Mouse (Mus musculus) right cerebral cortex, postnatal 10 days (tissue): Measurements from ENCODE around the gene Pcdh17.

Experiments used
- DNase-seq, 2 experiments: peaks; one replicate each; pipeline ENCODE4 v3.0.0; 2021; ENCODE audit warnings: low spot score in 2 of 2

The Pcdh17 gene

DNA sequence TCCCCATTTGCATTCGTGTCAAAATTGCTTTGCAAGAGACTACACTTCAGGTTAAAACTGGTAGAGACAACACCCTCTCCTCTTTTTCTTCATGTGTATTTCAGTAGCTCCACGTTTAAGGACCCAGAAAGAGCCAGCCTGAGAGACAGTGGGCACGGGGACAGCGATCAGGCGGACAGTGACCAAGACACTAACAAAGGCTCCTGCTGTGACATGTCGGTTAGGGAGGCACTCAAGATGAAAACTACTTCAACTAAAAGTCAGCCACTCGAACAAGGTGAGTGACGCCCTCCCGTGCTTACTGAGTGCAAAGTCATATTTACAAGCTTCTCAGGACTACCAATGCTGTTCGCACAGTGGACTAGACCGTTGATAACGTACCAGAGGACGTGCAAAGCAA lies 34.0 kb downstream of the Pcdh17 start:
- DNase-seq = peak; percentile 21

DNA sequence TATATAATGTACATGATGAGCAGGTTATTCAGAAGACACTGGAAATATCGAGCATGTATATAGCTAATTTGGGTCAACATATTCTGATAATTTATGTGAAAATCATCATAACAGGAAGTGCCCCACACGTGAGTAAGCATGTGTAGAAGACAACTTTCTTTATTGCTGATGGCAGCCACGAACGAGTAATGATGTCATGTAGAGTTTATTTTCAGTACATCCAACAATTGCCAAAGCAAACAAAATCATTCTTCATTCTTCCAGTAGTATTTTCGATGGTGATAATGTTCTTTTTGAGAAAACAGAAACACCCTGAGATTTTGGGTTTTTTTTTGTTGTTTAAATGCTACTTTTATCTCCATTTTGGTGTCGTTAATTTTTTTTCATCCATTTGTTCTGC lies 37.2 kb downstream of the Pcdh17 start:
- no peak for DNase-seq

DNA sequence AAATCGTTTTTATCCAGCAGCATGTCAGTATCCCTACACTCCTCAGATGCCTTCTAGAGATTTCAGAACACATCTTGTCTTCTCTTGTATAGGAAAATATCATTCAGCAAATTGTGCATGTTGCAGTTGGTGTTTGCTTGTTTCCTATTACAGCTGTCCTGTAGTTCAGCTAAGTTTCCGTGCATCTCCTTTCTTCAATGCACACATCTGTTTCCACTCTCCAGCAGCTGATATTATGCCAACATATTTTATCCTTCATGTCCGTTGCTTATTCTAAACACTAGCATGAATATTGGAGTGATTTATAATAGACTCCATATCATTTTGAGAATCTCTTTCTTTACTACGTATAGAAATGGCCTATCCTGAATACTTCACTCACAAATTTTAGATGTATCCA lies 41.0 kb downstream of the Pcdh17 start:
- no peak for DNase-seq

DNA sequence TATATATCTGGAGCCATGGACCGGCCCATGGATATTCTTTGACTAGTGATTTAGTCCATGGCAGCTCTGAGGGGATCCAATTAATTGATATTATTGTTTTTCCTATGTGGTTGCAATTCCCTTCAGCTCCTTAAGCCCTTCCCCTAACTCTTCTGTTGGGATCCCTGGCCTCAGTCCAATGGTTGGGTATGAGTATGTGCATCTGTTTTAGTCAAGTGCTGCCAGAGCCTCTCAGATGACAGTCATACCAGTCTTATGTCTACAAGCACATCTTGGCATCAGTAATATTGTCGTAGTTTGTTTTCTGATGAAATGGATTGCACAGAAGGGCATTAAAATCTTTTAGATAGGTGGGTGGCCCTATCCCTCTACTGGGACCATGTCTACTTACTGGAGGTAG lies 67.6 kb downstream of the Pcdh17 start:
- DNase-seq = no peak

DNA sequence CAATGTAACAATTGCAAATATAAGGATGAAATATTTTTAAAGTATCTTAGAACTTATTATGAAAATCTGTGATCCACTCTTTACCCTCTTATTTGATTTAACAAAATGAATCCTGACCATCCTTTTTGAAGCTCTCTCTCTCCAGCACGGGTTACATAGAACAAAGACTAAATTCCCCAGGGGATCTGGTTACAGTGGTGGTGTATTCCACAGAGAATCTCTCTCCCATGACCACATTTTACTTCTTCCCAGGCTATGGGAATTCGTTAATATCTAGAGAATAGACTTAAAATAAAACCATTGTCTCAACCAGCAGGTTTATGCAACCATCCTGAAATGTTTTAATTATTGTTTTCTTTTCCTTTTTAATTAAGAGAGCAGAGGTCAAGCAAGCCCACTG lies 89.0 kb downstream of the Pcdh17 start:
- no peak for DNase-seq

DNA sequence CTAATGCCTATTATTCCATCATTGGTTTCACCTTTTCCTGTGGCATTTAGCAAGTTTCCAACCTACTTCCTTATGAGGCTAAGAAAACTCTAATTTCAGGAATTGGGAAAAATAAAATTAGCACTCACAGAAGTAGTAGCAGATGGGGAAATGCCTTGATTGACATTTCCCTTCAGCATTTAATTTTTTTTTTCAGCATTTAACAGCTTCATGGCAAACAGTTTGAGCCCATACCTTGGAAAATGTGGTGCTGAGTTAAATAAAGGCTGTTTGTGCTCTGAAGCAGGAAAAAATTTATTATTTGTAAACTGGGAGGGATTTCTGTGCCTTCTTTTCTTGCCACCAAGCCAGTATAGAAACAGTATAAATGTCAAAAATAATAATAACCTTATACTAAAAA lies 91.9 kb downstream of the Pcdh17 start:
- no peak for DNase-seq

DNA sequence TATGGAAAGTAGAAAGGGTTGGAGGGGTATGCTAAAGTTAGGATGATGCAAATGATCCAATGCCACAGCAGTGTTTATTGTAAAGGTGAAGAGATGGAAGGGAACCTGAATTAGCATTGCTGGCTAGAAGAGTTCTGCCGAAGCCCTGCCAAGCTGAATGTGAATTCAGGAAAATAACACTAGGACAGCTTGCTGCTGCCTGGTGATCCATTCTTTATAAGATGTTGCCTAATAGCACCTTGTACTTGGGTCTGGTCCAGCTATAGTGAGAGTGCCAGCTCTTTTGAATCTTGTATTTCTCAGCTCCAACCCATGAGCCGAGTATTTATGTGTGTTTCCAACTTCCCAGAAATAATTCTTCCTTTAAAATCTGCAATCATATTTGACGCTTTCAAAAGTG lies 98.5 kb downstream of the Pcdh17 start:
- peak; percentile 46 to 58 for DNase-seq

DNA sequence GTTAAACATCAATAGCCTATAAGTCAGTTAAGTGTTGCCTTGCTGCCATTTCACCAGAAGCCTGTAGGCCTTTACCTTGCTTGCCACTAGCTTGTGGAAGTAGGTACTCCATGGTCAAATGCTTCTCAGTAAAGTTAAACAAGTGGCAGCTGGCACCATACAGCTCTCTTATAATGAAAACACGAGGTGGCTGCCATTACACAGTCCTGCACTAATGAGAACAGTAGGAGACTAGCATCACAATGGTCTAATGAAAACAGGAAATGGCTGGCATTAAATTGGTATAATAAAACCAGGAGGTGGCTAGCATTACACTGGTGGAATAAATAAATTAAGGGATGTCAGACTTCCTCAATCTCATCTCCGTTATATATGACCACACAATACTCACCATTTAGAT lies 102.6 kb downstream of the Pcdh17 start:
- no peak for DNase-seq

DNA sequence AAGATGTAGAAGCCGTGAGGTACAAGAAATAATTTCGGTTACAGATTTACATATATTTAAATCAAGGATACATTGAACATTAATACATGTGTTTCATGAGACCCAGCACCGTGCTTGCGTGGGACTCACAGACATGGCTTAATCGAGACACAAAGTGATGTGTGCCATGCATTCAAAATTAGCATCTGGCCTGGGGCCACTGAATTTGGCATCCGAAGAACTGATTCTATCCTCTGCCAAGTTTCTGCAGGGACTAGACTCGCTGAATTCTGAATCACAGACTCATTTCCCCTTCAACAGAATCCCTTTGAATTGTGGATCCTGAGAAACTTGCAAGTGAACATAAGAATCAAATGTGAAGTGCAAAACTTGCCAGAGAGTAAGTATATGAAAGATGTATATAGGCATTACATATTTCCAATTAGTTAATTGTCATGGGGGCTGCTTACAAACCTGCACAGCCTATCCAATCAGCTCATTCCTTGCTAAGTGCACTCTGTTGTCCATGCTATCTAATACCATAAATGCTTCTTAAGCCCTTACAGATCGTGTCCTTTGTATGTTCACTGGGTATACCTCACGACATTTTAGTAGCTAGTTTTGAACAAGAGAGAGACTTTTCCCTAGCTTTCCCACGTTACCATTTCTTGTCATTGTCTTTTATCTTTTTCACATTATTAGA lies 104.3 kb downstream of the Pcdh17 start:
- DNase-seq = peak; percentile 86 to 89

DNA sequence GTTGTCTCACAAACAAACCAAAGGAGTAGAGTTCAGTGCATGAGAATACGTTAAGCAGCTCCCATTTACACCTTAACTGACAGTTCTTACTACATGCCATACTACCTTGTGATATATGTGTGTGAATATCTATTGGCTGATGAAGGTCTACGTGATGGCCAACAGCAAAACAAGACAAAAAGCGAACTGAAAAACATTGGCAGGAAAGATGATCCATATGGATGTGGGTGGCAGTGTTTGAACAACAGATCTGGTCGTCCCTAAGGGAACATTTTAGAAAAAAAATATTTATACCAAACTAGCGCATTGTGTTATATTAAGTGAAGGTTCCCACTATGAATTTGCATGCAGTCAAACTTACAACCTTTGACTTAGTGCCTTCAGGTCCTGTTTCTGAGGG lies 108.2 kb downstream of the Pcdh17 start:
- DNase-seq = no peak

DNA sequence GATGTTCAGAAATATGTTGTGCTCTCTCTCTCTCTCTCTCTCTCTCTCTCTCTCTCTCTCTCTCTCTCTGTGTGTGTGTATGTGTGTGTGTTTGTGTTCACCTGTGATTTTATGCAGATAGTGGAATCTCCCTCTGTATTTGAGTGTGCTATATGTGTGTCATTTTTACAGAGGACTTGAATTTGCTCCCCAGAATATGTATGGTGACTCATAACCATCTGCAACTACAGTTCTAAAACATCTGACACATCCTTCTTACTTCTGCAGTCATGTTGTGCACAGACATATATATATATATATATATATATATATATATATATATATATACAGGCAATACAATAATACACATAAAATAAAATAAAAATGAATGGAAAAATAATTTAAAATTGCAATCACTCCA lies 127.7 kb downstream of the Pcdh17 start:
- DNase-seq = no peak
